Mouse (Mus musculus) lung, embryonic 15.5 days (tissue): ENCODE measurements around the gene St8sia1. TPM values are rescaled to one million over a fixed set of nuclear protein-coding genes. Genes with fewer than 3 reads are reported as not detected.

Experiments
- ATAC-seq: fragments of 200-750 bp; cut with Nextera tagmentation; 2 replicates; pipeline ENCODE4 v1.8.0; 2017; ENCODE audit warnings: moderate number of reproducible peaks, borderline replicate concordance; ENCODE audit not compliant: low FRiP score, low TSS enrichment; ENCODE audit errors: extremely low read depth
- H3K27ac ChIP-seq: fragments of 300-500 bp; sonication (generic); 2 replicates; pipeline ENCODE4 v1.5.1; 2015; ENCODE audit warnings: moderate library complexity, mild to moderate bottlenecking, inconsistent platforms
- H3K27me3 ChIP-seq: fragments of 300-500 bp; sonication (generic); 2 replicates; pipeline ENCODE4 v1.6.1; 2015; ENCODE audit warnings: inconsistent platforms
- H3K36me3 ChIP-seq: fragments of 300-500 bp; sonication (generic); 2 replicates; pipeline ENCODE4 v1.6.1; 2015; ENCODE audit warnings: inconsistent platforms
- H3K4me1 ChIP-seq: fragments of 300-500 bp; sonication (generic); 2 replicates; pipeline ENCODE4 v1.6.1; 2015; ENCODE audit warnings: inconsistent platforms
- H3K4me2 ChIP-seq: fragments of 300-500 bp; sonication (generic); 2 replicates; pipeline ENCODE4 v1.6.1; 2015; ENCODE audit warnings: inconsistent platforms, mild to moderate bottlenecking, moderate library complexity
- H3K4me3 ChIP-seq: fragments of 300-500 bp; sonication (generic); 2 replicates; pipeline ENCODE4 v1.5.1; 2015; ENCODE audit warnings: mild to moderate bottlenecking, inconsistent platforms
- H3K9ac ChIP-seq: fragments of 300-500 bp; sonication (generic); 2 replicates; pipeline ENCODE4 v1.6.1; 2015; ENCODE audit warnings: inconsistent platforms
- H3K9me3 ChIP-seq: fragments of 300-500 bp; sonication (generic); 2 replicates; pipeline ENCODE4 v1.6.1; 2016; ENCODE audit warnings: inconsistent platforms
- WGBS: fragments of 180-500 bp; shearing (Covaris S2); methylation state at CpG from one replicate; pipeline ENCODE4 v1.1.7; 2015; 5-methylcytosine and 5-hydroxymethylcytosine counted together
- polyA plus RNA-seq: library from polyadenylated mRNA; unstranded; fragments of >200 nt; fragmentation: Nextera tagmentation; extraction: Ambion mirVana; gene quantifications from 2 replicates; pipeline ENCODE4 v1.2.1, GENCODE M21; 2015

St8sia1 gene
- polyA plus RNA-seq, 1 experiment from 2014 or later: 0.46 TPM

GRCm38 (mm10) chr6:142846855-142847254 is 117.4 kb downstream of the St8sia1 start:
- Histone ChIP-seq H3K27ac (no peak overlapping the region), H3K36me3 (no peaks in the 10 kb centered on the region), H3K27me3 (no peaks in the 10 kb centered on the region), H3K4me1 (no peaks in the 10 kb centered on the region), H3K4me2 (no peak overlapping the region), H3K9me3 (no peaks in the 10 kb centered on the region), H3K9ac (no peak overlapping the region), H3K4me3 (no peak overlapping the region)
- whole genome bisulfite sequencing: 88% methylated on average over 4 of the region's 4 CpGs
- no peak for ATAC-seq

- ATAC-seq: no peak
- H3K36me3 ChIP-seq: no peaks in the 10 kb centered on the region
- 76% methylated on average over 4 of the region's 4 CpGs for WGBS
Observed at GRCm38 (mm10) chr6:142845066-142845465, 119.2 kb downstream of the St8sia1 start.

GRCm38 (mm10) chr6:142844061-142844460 is 120.2 kb downstream of the St8sia1 start:
- WGBS: 85% methylated on average over 4 of the region's 4 CpGs
- Histone ChIP-seq H3K4me2 (no peak overlapping the region), H3K4me3 (no peak overlapping the region), H3K36me3 (no peaks in the 10 kb centered on the region), H3K9me3 (no peaks in the 10 kb centered on the region), H3K9ac (no peak overlapping the region), H3K27me3 (no peaks in the 10 kb centered on the region), H3K27ac (no peak overlapping the region), H3K4me1 (no peaks in the 10 kb centered on the region)
- no peak for ATAC-seq

More at GRCm38 (mm10) chr6:142845066-142845465, 119.2 kb downstream of the St8sia1 start:
- Histone ChIP-seq H3K4me3 (no peak overlapping the region), H3K27ac (no peak overlapping the region), H3K4me2 (no peak overlapping the region), H3K9me3 (no peaks in the 10 kb centered on the region), H3K4me1 (no peaks in the 10 kb centered on the region), H3K9ac (no peak overlapping the region), H3K27me3 (no peaks in the 10 kb centered on the region)

GRCm38 (mm10) chr6:142838501-142838900 is 125.8 kb downstream of the St8sia1 start:
- no peaks in the 10 kb centered on the region for H3K36me3 ChIP-seq
- no peaks in the 10 kb centered on the region for H3K9me3 ChIP-seq
- H3K9ac ChIP-seq: no peak overlapping the region
- no peak for ATAC-seq
- no peak overlapping the region for H3K27ac ChIP-seq
- no peaks in the 10 kb centered on the region for H3K27me3 ChIP-seq
- H3K4me1 ChIP-seq: no peaks in the 10 kb centered on the region
- no peak overlapping the region for H3K4me2 ChIP-seq
- H3K4me3 ChIP-seq: no peak overlapping the region
- 100% methylated on average over 1 of the region's 1 CpGs for WGBS

- WGBS: 62% methylated on average over 9 of the region's 9 CpGs
Observed at GRCm38 (mm10) chr6:142837326-142837725, 126.9 kb downstream of the St8sia1 start.

GRCm38 (mm10) chr6:142835726-142836125 is 128.5 kb downstream of the St8sia1 start:
- 58% methylated on average over 18 of the region's 18 CpGs for WGBS
- no peak for ATAC-seq
- H3K9ac ChIP-seq: no peak overlapping the region
- H3K4me1 ChIP-seq: no peaks in the 10 kb centered on the region
- H3K36me3 ChIP-seq: no peaks in the 10 kb centered on the region
- H3K4me2 ChIP-seq: no peak overlapping the region
- H3K9me3 ChIP-seq: no peaks in the 10 kb centered on the region
- H3K27me3 ChIP-seq: 0 out of 2 replicates have a peak, but pooled peaks cover 4% of the 10 kb centered on the region
- H3K27ac ChIP-seq: no peak overlapping the region
- H3K4me3 ChIP-seq: no peak overlapping the region

More at GRCm38 (mm10) chr6:142837326-142837725, 126.9 kb downstream of the St8sia1 start:
- no peaks in the 10 kb centered on the region for H3K4me1 ChIP-seq
- no peak overlapping the region for H3K4me3 ChIP-seq
- H3K27ac ChIP-seq: no peak overlapping the region
- no peaks in the 10 kb centered on the region for H3K9me3 ChIP-seq
- no peak for ATAC-seq
- H3K4me2 ChIP-seq: no peak overlapping the region
- H3K9ac ChIP-seq: no peak overlapping the region
- no peaks in the 10 kb centered on the region for H3K36me3 ChIP-seq
- no peaks in the 10 kb centered on the region for H3K27me3 ChIP-seq

- no peak overlapping the region for H3K27ac ChIP-seq
- H3K36me3 ChIP-seq: no peaks in the 10 kb centered on the region
- ATAC-seq: no peak
- no peaks in the 10 kb centered on the region for H3K9me3 ChIP-seq
- H3K4me1 ChIP-seq: no peaks in the 10 kb centered on the region
- H3K27me3 ChIP-seq: 0 out of 2 replicates have a peak, but pooled peaks cover 4% of the 10 kb centered on the region
- no peak overlapping the region for H3K9ac ChIP-seq
- no peak overlapping the region for H3K4me2 ChIP-seq
- H3K4me3 ChIP-seq: no peak overlapping the region
- 50% methylated on average over 4 of the region's 4 CpGs for WGBS
Observed at GRCm38 (mm10) chr6:142834911-142835310, 129.3 kb downstream of the St8sia1 start.

GRCm38 (mm10) chr6:142831706-142832105 is 132.5 kb downstream of the St8sia1 start:
- Histone ChIP-seq H3K27me3 (0 out of 2 replicates have a peak, but pooled peaks cover 4% of the 10 kb centered on the region), H3K36me3 (no peaks in the 10 kb centered on the region), H3K9ac (no peak overlapping the region), H3K4me1 (no peaks in the 10 kb centered on the region), H3K9me3 (no peaks in the 10 kb centered on the region), H3K4me3 (no peak overlapping the region), H3K4me2 (no peak overlapping the region), H3K27ac (no peak overlapping the region)
- no peak for ATAC-seq
- WGBS: 74% methylated on average over 3 of the region's 3 CpGs

GRCm38 (mm10) chr6:142831243-142831642 is 133.0 kb downstream of the St8sia1 start:
- H3K9me3 ChIP-seq: no peaks in the 10 kb centered on the region
- H3K4me3 ChIP-seq: no peak overlapping the region
- no peak overlapping the region for H3K27ac ChIP-seq
- 0 out of 2 replicates have a peak, but pooled peaks cover 4% of the 10 kb centered on the region for H3K27me3 ChIP-seq
- no peak overlapping the region for H3K9ac ChIP-seq
- no peaks in the 10 kb centered on the region for H3K36me3 ChIP-seq
- H3K4me2 ChIP-seq: no peak overlapping the region
- no peak for ATAC-seq
- H3K4me1 ChIP-seq: no peaks in the 10 kb centered on the region
- WGBS: 11% methylated on average over 8 of the region's 8 CpGs

- 0 out of 2 replicates have a peak, but pooled peaks cover 4% of the 10 kb centered on the region for H3K27me3 ChIP-seq
- WGBS: 85% methylated on average over 3 of the region's 3 CpGs
- H3K36me3 ChIP-seq: no peaks in the 10 kb centered on the region
- no peaks in the 10 kb centered on the region for H3K9me3 ChIP-seq
- H3K9ac ChIP-seq: no peak overlapping the region
- no peak overlapping the region for H3K4me3 ChIP-seq
- no peak overlapping the region for H3K4me2 ChIP-seq
- H3K27ac ChIP-seq: no peak overlapping the region
- no peak for ATAC-seq
- no peaks in the 10 kb centered on the region for H3K4me1 ChIP-seq
Observed at GRCm38 (mm10) chr6:142830221-142830620, 134.0 kb downstream of the St8sia1 start.

GRCm38 (mm10) chr6:142825449-142825848 is 138.8 kb downstream of the St8sia1 start:
- no peak for ATAC-seq
- WGBS: 67% methylated on average over 5 of the region's 5 CpGs

GRCm38 (mm10) chr6:142823008-142823787 is 141.1 kb downstream of the St8sia1 start:
- Histone ChIP-seq H3K9me3 (no peaks in the 10 kb centered on the region), H3K9ac (no peak overlapping the region), H3K4me2 (no peak overlapping the region), H3K27me3 (no peaks in the 10 kb centered on the region), H3K27ac (no peak overlapping the region), H3K4me3 (no peak overlapping the region), H3K4me1 (no peaks in the 10 kb centered on the region), H3K36me3 (no peaks in the 10 kb centered on the region)
- WGBS: 61% methylated on average over 5 of the region's 5 CpGs
- no peak for ATAC-seq

More at GRCm38 (mm10) chr6:142825449-142825848, 138.8 kb downstream of the St8sia1 start:
- Histone ChIP-seq H3K4me1 (no peaks in the 10 kb centered on the region), H3K9ac (no peak overlapping the region), H3K27ac (no peak overlapping the region), H3K4me3 (no peak overlapping the region), H3K27me3 (no peaks in the 10 kb centered on the region), H3K36me3 (no peaks in the 10 kb centered on the region), H3K9me3 (no peaks in the 10 kb centered on the region), H3K4me2 (no peak overlapping the region)
